Mouse (Mus musculus) frontal cortex, adult (tissue): ENCODE measurements around the gene Ssbp3.

ENCODE experiments used
- ATAC-seq: cut with Nextera tagmentation; 2 replicates; pipeline ENCODE4 v1.9.2; 2017; ENCODE audit warnings: mild to moderate bottlenecking, moderate library complexity, mixed read lengths; ENCODE audit not compliant: low TSS enrichment

Ssbp3 gene

DNA sequence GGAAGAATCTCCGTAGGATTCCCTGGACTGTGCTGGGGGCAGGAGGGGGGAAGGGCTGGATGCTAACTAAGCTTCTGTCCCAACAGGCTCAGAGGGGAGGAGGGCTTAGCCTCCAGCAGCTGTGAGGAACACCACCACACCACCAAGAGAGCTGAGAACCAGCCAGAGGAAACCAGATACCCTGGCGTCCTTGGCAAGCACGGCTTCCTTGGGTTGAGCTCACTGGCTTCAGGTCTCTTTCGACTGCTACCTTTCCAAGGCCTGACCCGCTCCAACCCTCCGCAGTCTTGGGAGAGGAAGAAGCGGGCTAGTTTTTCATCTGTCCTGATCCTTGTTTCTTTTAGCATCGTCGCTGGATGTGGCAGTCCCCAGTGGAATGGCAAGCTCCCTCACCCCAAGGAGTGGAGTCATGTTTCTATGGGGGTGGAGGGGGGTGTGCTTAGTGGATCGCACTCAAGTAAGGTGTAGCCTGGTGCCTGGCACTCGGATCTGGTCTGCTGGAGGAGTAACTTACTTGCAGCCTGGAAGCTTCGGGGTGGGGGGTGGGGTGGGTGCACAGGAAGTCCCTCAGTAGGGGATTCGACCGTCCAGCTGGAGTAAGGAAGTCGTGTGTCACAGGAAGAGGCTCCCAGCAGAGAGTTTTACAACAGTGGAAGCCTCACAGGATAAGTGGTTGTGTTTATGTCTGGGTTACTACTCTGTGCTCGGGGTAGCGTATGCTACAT lies 2.6 kb upstream of the Ssbp3 start:
- ATAC-seq: no peak

GRCm38 (mm10) chr4:106908426-106908809 lies 2.1 kb upstream of the Ssbp3 start:
- no peak for ATAC-seq

- no peak for ATAC-seq
These were observed 1.4 kb upstream of the Ssbp3 start for GRCm38 (mm10) chr4:106908950-106909751.

GRCm38 (mm10) chr4:106909797-106910196 lies 704 bp upstream of the Ssbp3 start:
- no peak for ATAC-seq

DNA sequence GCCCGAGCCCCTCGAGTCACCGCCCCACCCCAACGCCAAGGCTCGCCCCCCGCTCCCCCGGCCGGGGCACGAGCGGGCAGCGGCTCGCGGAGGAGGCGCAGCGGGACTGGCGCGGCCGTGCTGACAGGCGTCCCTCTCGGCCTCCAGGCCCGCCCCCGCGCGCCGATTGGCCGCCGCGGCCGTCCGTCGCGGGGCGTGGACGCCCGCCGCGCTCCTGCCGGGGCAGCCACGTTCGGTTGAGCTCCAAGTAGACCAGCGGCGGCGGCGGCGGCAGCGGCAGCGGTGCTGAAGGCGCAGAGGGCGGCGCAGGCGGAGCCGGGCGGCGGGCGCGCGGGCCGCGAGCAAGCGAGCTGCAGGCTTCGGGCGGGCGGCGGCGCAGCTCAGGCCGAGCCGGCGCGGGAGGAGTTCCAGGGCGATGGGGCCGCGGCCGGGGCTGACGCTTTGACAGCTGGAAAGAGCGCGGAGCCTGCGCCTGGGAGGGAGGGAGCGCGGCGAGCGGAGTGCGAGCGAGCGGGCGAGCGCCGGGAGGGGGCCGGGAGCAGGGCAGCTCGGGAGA lies 823 bp downstream of the Ssbp3 start:
- peak; percentile 81 for ATAC-seq

DNA sequence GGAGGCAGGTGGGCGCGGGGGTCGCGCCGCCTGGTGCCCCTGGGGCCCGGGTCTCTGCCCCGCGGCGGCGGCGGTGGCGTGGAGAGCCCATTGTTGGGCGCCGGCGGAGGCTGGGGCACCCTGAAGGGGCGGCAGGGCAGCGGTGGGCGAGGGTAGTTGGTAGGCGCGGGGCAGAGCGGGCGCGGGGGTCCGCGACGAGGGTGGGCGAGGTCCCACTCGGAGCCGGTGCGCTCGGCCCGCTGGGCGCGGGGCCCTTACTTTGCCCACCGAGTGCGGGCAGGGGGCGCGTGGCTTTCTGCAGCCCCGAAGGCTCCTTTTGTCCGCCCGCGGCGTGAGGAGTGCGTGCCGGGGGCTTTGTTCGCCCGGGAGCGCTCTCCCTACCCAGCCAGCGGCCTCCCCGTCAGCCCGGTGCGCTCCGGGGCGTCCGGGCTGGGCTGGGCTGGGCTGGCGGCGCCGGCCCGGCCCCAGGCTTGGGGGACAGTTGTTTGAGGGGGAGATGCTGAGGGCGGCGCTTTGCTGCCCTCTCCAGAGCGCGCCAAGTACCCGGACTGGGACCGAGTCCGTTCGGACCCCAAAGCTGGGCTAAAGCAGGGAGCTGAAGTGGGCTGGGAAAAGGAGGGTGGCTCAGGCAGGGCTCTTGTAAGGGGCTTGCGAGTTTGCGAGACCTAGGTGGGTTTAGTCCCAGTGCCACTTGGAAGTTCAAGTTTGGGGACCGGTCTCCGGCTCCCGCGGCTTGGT lies 1.6 kb downstream of the Ssbp3 start:
- ATAC-seq: 0 out of 2 replicates have a peak, but pooled peaks have one; percentile 1

DNA sequence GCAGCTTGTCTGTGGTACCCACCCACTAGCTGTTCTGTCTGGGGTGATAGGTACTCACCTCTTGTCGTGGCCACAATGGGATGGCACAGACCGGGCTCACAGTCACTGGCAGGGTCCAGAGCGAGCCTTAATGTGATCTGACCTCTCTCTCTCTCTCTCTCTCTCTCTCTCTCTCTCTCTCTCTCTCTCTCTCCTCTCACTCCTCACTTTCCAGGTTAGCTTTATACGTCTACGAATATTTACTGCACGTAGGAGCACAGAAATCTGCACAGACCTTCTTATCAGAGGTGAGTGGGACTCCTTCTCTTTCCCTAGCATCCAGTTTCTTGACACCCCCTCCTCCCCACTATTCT lies 2.2 kb downstream of the Ssbp3 start:
- ATAC-seq: no peak

- ATAC-seq: no peak
These were observed 3.0 kb downstream of the Ssbp3 start for GRCm38 (mm10) chr4:106913411-106914049.

GRCm38 (mm10) chr4:106915265-106915664 lies 4.8 kb downstream of the Ssbp3 start:
- ATAC-seq: no peak

DNA sequence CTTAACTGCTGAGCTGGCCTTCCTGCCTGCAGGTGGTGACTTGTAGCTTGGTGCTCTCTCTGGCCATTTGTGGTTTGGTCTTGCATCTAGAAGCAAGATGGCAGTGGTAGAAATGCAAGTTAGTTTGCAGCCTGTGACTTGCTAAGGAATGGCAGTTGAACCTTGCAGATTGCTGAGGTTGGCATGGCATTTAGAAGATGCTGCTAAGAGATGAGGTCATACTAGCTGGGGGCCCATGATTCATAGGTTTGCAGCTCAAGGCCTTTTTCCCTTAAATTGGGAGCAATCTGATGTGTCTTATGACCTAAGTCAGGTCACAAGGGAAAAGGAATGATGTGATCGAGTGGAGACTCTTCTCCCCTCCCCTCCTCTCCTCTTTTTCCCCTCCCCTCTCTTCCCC lies 7.8 kb downstream of the Ssbp3 start:
- ATAC-seq: no peak

DNA sequence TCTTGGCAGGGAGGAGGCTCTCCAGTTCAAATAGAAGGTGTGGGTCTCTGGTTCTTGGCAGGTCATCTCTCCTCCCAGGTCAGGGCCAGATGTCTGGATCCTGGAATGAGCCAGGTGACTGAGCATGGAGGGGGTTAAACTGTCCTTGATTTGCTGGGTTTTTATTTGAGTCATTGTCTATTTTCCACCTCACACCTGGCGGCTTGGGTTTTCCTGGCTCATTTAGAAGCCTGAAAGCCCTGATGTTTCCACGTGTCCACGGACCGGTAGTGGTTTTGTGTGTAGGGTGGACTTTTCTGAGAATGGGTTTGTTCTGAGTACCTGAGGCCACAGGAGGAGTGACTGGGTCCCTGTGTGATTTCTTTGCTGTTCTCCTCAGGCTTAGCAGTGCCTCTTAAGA lies 9.6 kb downstream of the Ssbp3 start:
- no peak for ATAC-seq

DNA sequence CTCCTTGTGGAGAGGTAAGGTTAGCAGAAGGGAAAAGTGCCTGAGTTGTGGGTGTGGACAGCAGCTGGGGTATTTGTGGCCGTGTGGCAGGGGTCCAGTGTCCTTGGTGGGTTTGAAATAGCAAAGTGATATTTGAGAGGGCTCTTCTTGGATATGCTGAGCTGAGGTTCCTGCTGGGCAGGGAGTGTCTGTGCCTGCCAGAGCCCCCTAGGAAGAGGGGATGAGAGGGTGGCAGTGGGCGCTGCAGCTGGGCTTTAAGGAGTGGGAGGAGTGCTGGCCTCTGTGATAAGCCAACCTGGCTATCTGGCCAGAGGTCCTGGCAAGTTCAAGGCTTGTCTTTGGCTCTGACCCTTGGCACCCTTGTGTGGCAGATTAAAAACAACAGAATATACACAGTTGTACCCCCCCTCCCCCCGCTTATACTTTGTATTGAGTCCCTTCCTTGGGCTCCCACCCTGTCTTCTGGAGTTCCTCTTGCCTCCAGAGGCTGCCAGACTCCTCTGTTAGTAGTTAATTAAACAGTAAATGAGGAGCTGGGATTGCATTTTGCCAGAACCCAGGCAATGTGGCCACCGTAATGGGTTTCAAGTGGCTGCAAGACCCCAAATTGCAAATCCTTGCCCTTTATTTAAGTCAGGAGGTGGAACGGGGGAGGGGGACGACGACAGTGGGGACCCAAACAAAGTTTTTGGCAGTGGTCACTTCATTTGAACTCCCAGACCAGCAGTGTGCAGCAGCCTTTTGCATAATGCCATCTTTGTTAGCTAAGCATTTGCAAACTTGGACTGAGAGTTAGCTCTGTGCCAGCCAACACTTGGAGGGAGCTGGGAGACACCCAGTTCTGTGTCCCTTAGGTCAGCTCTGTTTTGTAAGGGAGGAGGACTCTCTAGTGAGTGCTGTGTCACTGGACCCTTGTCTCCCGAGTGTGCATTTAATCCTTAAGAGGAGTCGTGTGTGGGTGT lies 11.2 kb downstream of the Ssbp3 start:
- peak; percentile 64 for ATAC-seq

- no peak for ATAC-seq
These were observed 12.4 kb downstream of the Ssbp3 start for GRCm38 (mm10) chr4:106922919-106923318.

- no peak for ATAC-seq
These were observed 13.7 kb downstream of the Ssbp3 start for GRCm38 (mm10) chr4:106924175-106924574.

DNA sequence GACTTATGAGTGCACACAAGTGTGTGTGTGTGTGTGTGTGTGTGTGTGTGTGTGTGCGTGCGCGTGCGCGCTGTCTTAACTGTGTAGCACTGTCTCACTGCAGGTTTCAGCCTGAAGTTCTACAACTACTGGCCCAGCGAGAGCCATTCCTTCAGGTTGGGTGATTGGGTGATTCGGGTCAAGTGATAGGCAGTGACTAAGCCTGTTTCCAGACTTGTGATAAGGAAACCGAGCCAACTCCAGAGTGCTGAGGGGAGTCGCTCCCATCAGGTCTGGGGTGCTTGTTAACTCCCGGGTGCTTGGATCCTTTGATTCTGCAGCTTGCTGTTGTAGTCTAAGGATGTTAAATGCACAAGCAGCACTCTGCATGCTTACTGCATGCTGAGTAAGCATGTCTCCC lies 14.4 kb downstream of the Ssbp3 start:
- ATAC-seq: no peak

DNA sequence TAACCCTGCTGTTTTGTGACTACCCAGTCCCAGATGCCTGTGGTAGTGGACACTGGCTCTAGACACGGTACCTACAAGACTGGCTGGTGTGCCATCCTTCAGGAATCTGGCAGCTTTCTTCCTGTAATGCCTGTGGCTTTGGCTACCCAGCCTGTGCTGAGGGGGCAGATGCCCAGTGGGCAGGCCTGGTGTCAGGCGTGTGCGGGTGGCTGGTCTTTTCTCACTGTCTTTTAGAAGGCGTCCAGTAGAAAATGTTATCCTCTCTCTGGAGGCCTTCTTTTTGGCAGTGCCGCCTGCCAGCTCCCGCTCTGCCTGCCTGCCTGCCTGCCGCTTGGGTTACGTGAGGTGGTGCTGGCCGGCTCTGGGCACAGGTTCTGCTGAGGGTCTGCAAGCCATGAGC lies 15.9 kb downstream of the Ssbp3 start:
- ATAC-seq: peak; percentile 35

GRCm38 (mm10) chr4:106927034-106927433 lies 16.5 kb downstream of the Ssbp3 start:
- ATAC-seq: no peak

DNA sequence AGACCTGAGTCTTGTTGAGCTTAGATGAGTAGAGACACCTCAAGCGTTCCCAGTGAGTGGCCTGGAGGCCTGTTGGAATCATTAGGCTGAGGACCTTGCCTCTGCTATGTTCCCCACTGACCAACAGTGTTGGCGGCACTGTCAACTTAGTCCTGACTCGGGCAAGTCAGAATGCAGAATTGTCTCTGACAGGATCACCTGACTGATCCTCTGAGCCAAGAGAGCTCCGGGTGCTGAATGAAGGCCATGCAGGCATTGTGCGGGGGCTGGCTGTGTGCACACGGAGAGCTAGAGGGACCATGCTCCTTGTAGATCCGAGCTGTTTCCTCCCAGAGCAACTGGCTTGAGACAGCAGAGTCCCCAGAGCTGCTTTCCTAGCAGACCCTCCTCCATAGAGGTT lies 18.5 kb downstream of the Ssbp3 start:
- no peak for ATAC-seq

- no peak for ATAC-seq
These were observed 22.1 kb downstream of the Ssbp3 start for GRCm38 (mm10) chr4:106932583-106932982.

GRCm38 (mm10) chr4:106933813-106934482 lies 23.4 kb downstream of the Ssbp3 start:
- ATAC-seq: no peak
